Mouse (Mus musculus) midbrain, embryonic 15.5 days (tissue): ENCODE data around the gene Chrng. TPM values are rescaled to one million over a fixed set of nuclear protein-coding genes. Genes with fewer than 3 reads are reported as not detected.

Experiments
- ATAC-seq: fragments of 200-750 bp; cut with Nextera tagmentation; replicated peaks from 2 replicates; pipeline ENCODE4 v1.8.0; 2017; ENCODE audit warnings: moderate TSS enrichment
- H3K27ac ChIP-seq: fragments of 300-500 bp; sonication (generic); 2 replicates; pipeline ENCODE4 v1.5.1; 2015; ENCODE audit warnings: mild to moderate bottlenecking, inconsistent platforms
- H3K27me3 ChIP-seq: fragments of 300-500 bp; sonication (generic); replicated peaks from 2 replicates; pipeline ENCODE4 v1.6.1; 2015; ENCODE audit warnings: inconsistent platforms
- H3K36me3 ChIP-seq: fragments of 300-500 bp; sonication (generic); replicated peaks from 2 replicates; pipeline ENCODE4 v1.6.1; 2015; ENCODE audit warnings: inconsistent platforms
- H3K4me1 ChIP-seq: fragments of 300-500 bp; sonication (generic); 2 replicates; pipeline ENCODE4 v1.6.1; 2015; ENCODE audit warnings: inconsistent platforms
- H3K4me2 ChIP-seq: fragments of 300-500 bp; sonication (generic); 2 replicates; pipeline ENCODE4 v1.6.1; 2015; ENCODE audit warnings: inconsistent platforms, mild to moderate bottlenecking, moderate library complexity
- H3K4me3 ChIP-seq: fragments of 300-500 bp; sonication (generic); 2 replicates; pipeline ENCODE4 v1.5.1; 2015; ENCODE audit warnings: mild to moderate bottlenecking, inconsistent platforms
- H3K9ac ChIP-seq: fragments of 300-500 bp; sonication (generic); 2 replicates; pipeline ENCODE4 v1.6.1; 2015; ENCODE audit warnings: mild to moderate bottlenecking, inconsistent platforms
- H3K9me3 ChIP-seq: fragments of 300-500 bp; sonication (generic); 2 replicates; pipeline ENCODE4 v1.6.1; 2016; ENCODE audit warnings: inconsistent platforms
- WGBS: fragments of 180-500 bp; shearing (Covaris S2); methylation state at CpG from one replicate; pipeline ENCODE4 v1.1.7; 2015; ENCODE audit warnings: mixed read lengths; 5-methylcytosine and 5-hydroxymethylcytosine counted together
- polyA plus RNA-seq: library from polyadenylated mRNA; unstranded; fragments of >200 nt; fragmentation: Nextera tagmentation; extraction: Ambion mirVana; gene quantifications from 2 replicates; pipeline ENCODE4 v1.2.1, GENCODE M21; 2015

The Chrng gene
- polyA plus RNA-seq, 1 experiment from 2014 or later = not detected

GRCm38 (mm10) chr1:87239056-87239455, 34.6 kb downstream of the Chrng start:
- 84% methylated on average over 8 of the region's 8 CpGs for whole genome bisulfite sequencing
- peaks cover 16% of the 10 kb centered on the region for H3K36me3 ChIP-seq
- no peak for ATAC-seq
- no peak overlapping the region for H3K4me3 ChIP-seq
- no peaks in the 10 kb centered on the region for H3K4me1 ChIP-seq
- H3K4me2 ChIP-seq = no peak overlapping the region
- no peaks in the 10 kb centered on the region for H3K9me3 ChIP-seq
- H3K27me3 ChIP-seq = no peaks in the 10 kb centered on the region
- H3K27ac ChIP-seq = no peak overlapping the region
- no peak overlapping the region for H3K9ac ChIP-seq

DNA sequence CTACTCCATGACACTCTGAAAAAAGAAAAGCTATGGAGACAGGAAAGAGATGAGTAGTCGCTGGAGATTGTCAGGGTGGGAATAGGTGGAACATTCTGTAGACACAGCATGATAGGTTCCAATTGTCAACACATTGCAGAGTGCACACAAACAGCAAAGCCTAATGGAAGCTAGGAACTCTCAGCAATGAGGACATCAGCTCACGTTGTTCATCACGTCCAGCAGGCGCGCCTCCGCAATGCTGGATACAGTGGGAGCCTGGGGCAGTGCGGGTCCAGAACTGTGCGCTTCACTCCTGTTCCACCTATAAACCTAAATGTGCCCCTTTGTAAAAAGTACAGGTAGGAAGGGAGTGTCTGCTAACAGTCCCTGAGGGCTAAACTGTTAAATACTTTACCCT, 38.6 kb downstream of the Chrng start:
- Histone ChIP-seq H3K36me3 (peaks cover 8% of the 10 kb centered on the region), H3K27ac (no peak overlapping the region), H3K9me3 (no peaks in the 10 kb centered on the region), H3K4me1 (no peaks in the 10 kb centered on the region), H3K9ac (no peak overlapping the region), H3K4me2 (no peak overlapping the region), H3K4me3 (no peak overlapping the region), H3K27me3 (no peaks in the 10 kb centered on the region)
- WGBS = 94% methylated on average over 8 of the region's 8 CpGs
- ATAC-seq = no peak

DNA sequence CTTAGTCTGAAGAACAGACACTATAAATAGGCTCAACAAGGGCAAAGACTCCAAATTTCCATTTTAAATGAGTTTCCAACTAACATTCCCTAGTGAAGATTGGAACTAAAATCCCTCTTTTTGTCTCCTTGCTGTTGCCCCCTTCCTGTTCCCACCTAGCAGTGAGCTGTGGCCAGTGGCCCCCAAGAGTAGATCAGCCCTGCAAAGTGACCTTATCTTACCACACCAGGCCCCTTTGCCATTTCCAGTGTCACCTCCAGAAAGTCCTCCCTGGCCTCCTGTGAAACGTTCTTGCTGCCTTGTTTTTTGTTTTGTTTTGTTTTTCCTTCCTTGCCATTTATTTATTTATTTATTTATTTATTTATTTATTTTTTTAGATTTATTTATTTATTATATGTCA, 41.0 kb downstream of the Chrng start:
- Histone ChIP-seq H3K9me3 (no peaks in the 10 kb centered on the region), H3K9ac (no peak overlapping the region), H3K4me1 (no peaks in the 10 kb centered on the region), H3K27me3 (no peaks in the 10 kb centered on the region), H3K4me3 (no peak overlapping the region), H3K27ac (no peak overlapping the region), H3K4me2 (no peak overlapping the region), H3K36me3 (no peaks in the 10 kb centered on the region)
- WGBS = 55% methylated on average over 1 of the region's 1 CpGs
- ATAC-seq = no peak

DNA sequence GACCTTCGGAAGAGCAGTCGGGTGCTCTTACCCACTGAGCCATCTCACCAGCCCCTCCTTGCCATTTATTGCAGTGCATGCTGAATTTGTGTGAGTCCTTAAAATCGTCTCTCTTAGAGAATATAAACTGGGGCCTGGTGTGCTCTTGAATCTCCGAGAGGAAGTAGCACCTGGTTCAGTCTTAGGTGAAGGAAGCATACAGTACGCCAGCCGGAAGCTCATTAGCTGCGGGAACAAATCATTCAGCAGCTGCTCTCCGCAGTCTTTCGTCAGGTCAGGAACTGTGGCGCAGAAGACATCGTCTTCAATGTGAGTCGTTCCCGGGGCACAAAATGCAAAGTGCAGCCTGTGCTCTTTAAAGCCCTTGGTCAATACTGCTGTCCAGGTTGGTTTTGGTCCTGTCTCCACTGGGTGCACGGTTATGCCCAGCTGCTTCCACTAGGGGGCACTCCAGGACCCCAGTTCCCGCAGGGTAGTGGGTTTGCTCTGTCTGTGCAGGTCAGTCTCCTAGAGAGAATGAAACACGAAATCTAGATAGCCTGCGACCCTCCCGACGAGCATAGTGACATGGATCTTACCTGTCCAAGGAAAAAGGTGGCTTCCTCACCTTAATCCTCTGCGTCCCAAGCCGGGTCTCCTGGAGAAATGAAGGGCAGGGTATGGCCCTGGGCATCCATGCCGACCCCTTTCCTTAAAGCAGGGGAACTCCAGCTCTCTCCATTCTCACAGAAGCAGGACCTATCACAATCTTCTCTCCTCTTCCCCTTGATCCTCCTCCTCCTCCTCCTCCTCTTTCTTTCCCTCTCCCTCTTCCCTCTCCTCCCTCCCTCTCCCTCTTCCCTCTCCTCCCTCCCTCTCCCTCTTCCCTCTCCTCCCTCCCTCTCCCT, 41.7 kb downstream of the Chrng start:
- Histone ChIP-seq H3K27me3 (no peaks in the 10 kb centered on the region), H3K36me3 (no peaks in the 10 kb centered on the region), H3K9ac (no peak overlapping the region), H3K27ac (no peak overlapping the region), H3K9me3 (no peaks in the 10 kb centered on the region), H3K4me2 (peak overlapping the region; percentile 14; the same call in 1 of the 2 replicates), H3K4me1 (no peaks in the 10 kb centered on the region), H3K4me3 (no peak overlapping the region)
- WGBS = 27% methylated on average over 22 of the region's 22 CpGs
- peak; percentile 86 for ATAC-seq

GRCm38 (mm10) chr1:87252040-87252609, 47.7 kb downstream of the Chrng start:
- no peaks in the 10 kb centered on the region for H3K36me3 ChIP-seq
- no peak overlapping the region for H3K27ac ChIP-seq
- 54% methylated on average over 5 of the region's 5 CpGs for WGBS
- no peak for ATAC-seq
- H3K4me3 ChIP-seq = no peak overlapping the region
- no peaks in the 10 kb centered on the region for H3K9me3 ChIP-seq
- H3K9ac ChIP-seq = no peak overlapping the region
- H3K4me1 ChIP-seq = no peaks in the 10 kb centered on the region
- no peaks in the 10 kb centered on the region for H3K27me3 ChIP-seq
- no peak overlapping the region for H3K4me2 ChIP-seq

- H3K9me3 ChIP-seq = no peaks in the 10 kb centered on the region
- no peaks in the 10 kb centered on the region for H3K4me1 ChIP-seq
- no peak overlapping the region for H3K27ac ChIP-seq
- H3K9ac ChIP-seq = no peak overlapping the region
- ATAC-seq = no peak
- H3K4me2 ChIP-seq = no peak overlapping the region
- no peaks in the 10 kb centered on the region for H3K36me3 ChIP-seq
- no peak overlapping the region for H3K4me3 ChIP-seq
- 73% methylated on average over 4 of the region's 4 CpGs for WGBS
- peaks cover 8% of the 10 kb centered on the region for H3K27me3 ChIP-seq
Measured at GRCm38 (mm10) chr1:87255173-87255572, 50.7 kb downstream of the Chrng start.

DNA sequence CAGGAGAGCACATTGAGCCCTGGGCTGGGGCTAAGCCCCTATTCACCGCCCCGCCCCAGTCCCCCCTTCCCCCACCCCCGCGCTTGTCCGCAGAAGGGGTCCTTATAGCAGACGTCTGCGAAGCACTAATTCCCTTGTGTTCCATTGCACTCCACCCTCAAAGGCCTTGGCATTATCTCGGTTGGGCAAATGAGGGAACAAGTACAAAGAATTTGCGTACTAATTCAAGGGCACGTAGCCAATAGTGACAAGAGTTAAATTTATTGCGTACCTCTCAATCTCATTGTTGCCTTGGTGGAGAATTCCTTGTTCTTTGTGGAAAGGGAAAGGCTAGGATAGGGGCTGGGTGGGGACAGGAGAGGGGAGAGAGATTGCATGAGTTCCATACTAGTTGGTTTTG, 53.2 kb downstream of the Chrng start:
- H3K36me3 ChIP-seq = no peaks in the 10 kb centered on the region
- WGBS = 16% methylated on average over 11 of the region's 11 CpGs
- H3K27me3 ChIP-seq = peaks cover 21% of the 10 kb centered on the region
- no peak for ATAC-seq
- no peak overlapping the region for H3K27ac ChIP-seq
- no peak overlapping the region for H3K9ac ChIP-seq
- no peaks in the 10 kb centered on the region for H3K4me1 ChIP-seq
- H3K4me2 ChIP-seq = no peak overlapping the region
- H3K4me3 ChIP-seq = no peak overlapping the region
- no peaks in the 10 kb centered on the region for H3K9me3 ChIP-seq

- H3K4me2 ChIP-seq = no peak overlapping the region
- no peaks in the 10 kb centered on the region for H3K36me3 ChIP-seq
- H3K4me1 ChIP-seq = 0 out of 2 replicates have a peak, but pooled peaks cover 3% of the 10 kb centered on the region
- no peak for ATAC-seq
- WGBS = 16% methylated on average over 14 of the region's 14 CpGs
- no peaks in the 10 kb centered on the region for H3K9me3 ChIP-seq
- no peak overlapping the region for H3K27ac ChIP-seq
- H3K27me3 ChIP-seq = peaks cover 28% of the 10 kb centered on the region
- H3K9ac ChIP-seq = no peak overlapping the region
- no peak overlapping the region for H3K4me3 ChIP-seq
Measured at GRCm38 (mm10) chr1:87258484-87258883, 54.0 kb downstream of the Chrng start.

DNA sequence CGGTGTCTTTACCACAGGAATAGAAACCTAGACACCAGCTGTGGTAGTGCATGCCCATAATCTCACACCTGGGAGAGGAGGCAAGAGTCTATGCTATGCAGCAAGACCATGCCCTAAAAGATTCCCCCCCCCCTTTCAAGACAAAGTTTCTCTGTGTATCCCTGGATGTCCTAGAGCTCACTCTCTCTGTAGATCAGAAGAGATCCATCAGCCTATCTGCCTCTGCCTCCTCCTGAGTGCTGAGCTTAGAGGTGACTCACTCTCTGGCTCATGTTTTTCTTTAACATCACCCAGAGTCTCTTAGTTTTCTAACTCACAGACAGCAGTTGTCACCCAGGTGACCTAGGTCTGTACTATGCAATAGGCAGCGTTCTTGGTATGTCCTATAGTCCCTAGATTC, 54.9 kb downstream of the Chrng start:
- no peak overlapping the region for H3K4me3 ChIP-seq

More for the DNA sequence above, 54.9 kb downstream of the Chrng start:
- Histone ChIP-seq H3K36me3 (no peaks in the 10 kb centered on the region), H3K27ac (no peak overlapping the region), H3K27me3 (peaks cover 35% of the 10 kb centered on the region), H3K4me2 (no peak overlapping the region), H3K4me1 (peaks cover 10% of the 10 kb centered on the region), H3K9me3 (no peaks in the 10 kb centered on the region), H3K9ac (no peak overlapping the region)
- 90% methylated on average over 2 of the region's 2 CpGs for WGBS
- no peak for ATAC-seq

Other genes with a start within 250 kb of the Chrng start
- not detected in 2 replicates for gene Alppl2, start 114.7 kb upstream of the Chrng start, polyA plus RNA-seq
- gene Alpi, start 103.1 kb upstream of the Chrng start, polyA plus RNA-seq = 0.09 TPM in 1 of 2 replicates, not detected in the other
- gene Akp3, start 79.7 kb upstream of the Chrng start, polyA plus RNA-seq = not detected in 2 replicates
- 22.3 and 23.3 TPM in 2 replicates for gene Ecel1, start 48.1 kb upstream of the Chrng start, polyA plus RNA-seq
- 0.13 TPM in 1 of 2 replicates, not detected in the other for gene Prss56, start 21.3 kb upstream of the Chrng start, polyA plus RNA-seq
- not detected in 2 replicates for gene Chrnd, start 14.1 kb upstream of the Chrng start, polyA plus RNA-seq
- gene Eif4e2, start 9.3 kb downstream of the Chrng start, polyA plus RNA-seq = 91.7 and 95.4 TPM in 2 replicates
- 0.58 and 1.2 TPM in 2 replicates for gene Efhd1, start 59.7 kb downstream of the Chrng start, polyA plus RNA-seq
- gene Gigyf2, start 122.3 kb downstream of the Chrng start, polyA plus RNA-seq = 65.9 and 72.9 TPM in 2 replicates
- 7.6 and 8.1 TPM in 2 replicates for gene Kcnj13, start 190.1 kb downstream of the Chrng start, polyA plus RNA-seq